Mouse (Mus musculus) spleen, adult 10 weeks (tissue): ENCODE measurements around the gene Fam210b. TPM values are rescaled to one million over a fixed set of nuclear protein-coding genes. Genes with fewer than 3 reads are reported as not detected.

Experiments
- polyA plus RNA-seq: library from polyadenylated mRNA; stranded (reverse); fragments of 350-450 nt; fragmentation: Illumina TruSeq; extraction: RNeasy Lipid Tissue Mini Kit (QIAGEN cat#74804); gene quantifications from one replicate; pipeline ENCODE4 v1.2.3, GENCODE M21; 2015; ENCODE audit warnings: low replicate concordance; ENCODE audit not compliant: insufficient read depth

The Fam210b gene
- 15.1 TPM for polyA plus RNA-seq

GRCm38 (mm10) chr2:172345258-172345738 is at the start of gene Fam210b:
Fam210b (plus strand) TSS chr2:172345565.

GRCm38 (mm10) chr2:172370411-172371223 is 25.3 kb downstream of the Fam210b start, which contains the start of the genes Aurka and Cstf1:
Aurka (minus strand) TSS chr2:172370535.
Cstf1 (plus strand) TSS chr2:172370681.

GRCm38 (mm10) chr2:172393391-172394051 is 48.2 kb downstream of the Fam210b start, which contains the start of gene Cass4:
Cass4 (plus strand) TSS chr2:172393794.

Other genes with a start within 250 kb of the Fam210b start
- gene Mc3r, start 97.1 kb upstream of the Fam210b start, polyA plus RNA-seq: not detected
- gene Aurka, start 25.0 kb downstream of the Fam210b start, polyA plus RNA-seq: 9.5 TPM
- gene Cstf1, start 25.1 kb downstream of the Fam210b start, polyA plus RNA-seq: 19.3 TPM
- gene Cass4, start 48.2 kb downstream of the Fam210b start, polyA plus RNA-seq: 2.1 TPM
- 46.9 TPM for gene Rtf2, start 95.0 kb downstream of the Fam210b start, polyA plus RNA-seq
- not detected for gene Gcnt7, start 113.0 kb downstream of the Fam210b start, polyA plus RNA-seq
- 0.94 TPM for gene Fam209, start 127.0 kb downstream of the Fam210b start, polyA plus RNA-seq
- not detected for gene Tfap2c, start 204.0 kb downstream of the Fam210b start, polyA plus RNA-seq